Mouse (Mus musculus): ENCODE data around the gene Naip1. TPM values are rescaled to one million over a fixed set of nuclear protein-coding genes. Genes with fewer than 3 reads are reported as not detected.

The Naip1 gene
- 0.04 and 0.17 TPM in 2 replicates for polyA plus RNA-seq (2015; fragmentation: Nextera tagmentation; extraction: Ambion mirVana)

GRCm38 (mm10) chr13:100452415-100453127 is at the start of gene Naip1:
Gene Naip1 (minus strand): TSS chr13:100452869.

GRCm38 (mm10) chr13:100492061-100492787 is 39.6 kb upstream of the Naip1 start, which contains the start of gene Gtf2h2:
Gene Gtf2h2 (minus strand): TSS chr13:100492579.

Other genes starting within 250 kb of the Naip1 start
- 0.40 and 1.1 TPM in 2 replicates for gene Naip5, start 206.5 kb downstream of the Naip1 start, polyA plus RNA-seq (2015; fragmentation: Nextera tagmentation; extraction: Ambion mirVana)
- gene Naip6, start 135.2 kb downstream of the Naip1 start, polyA plus RNA-seq (2015; fragmentation: Nextera tagmentation; extraction: Ambion mirVana): 0.54 and 0.74 TPM in 2 replicates
- gene Gtf2h2, start 39.7 kb upstream of the Naip1 start, polyA plus RNA-seq (2015; fragmentation: Nextera tagmentation; extraction: Ambion mirVana): 26.8 and 27.1 TPM in 2 replicates
- gene Ocln, start 99.8 kb upstream of the Naip1 start, polyA plus RNA-seq (2015; fragmentation: Nextera tagmentation; extraction: Ambion mirVana): 11.2 and 11.7 TPM in 2 replicates
- 6.4 and 6.5 TPM in 2 replicates for gene Marveld2, start 164.1 kb upstream of the Naip1 start, polyA plus RNA-seq (2015; fragmentation: Nextera tagmentation; extraction: Ambion mirVana)
- gene Ak6, start 198.1 kb upstream of the Naip1 start, polyA plus RNA-seq (2015; fragmentation: Nextera tagmentation; extraction: Ambion mirVana): 189 and 199 TPM in 2 replicates
- 12.3 and 14.2 TPM in 2 replicates for gene Rad17, start 198.2 kb upstream of the Naip1 start, polyA plus RNA-seq (2015; fragmentation: Nextera tagmentation; extraction: Ambion mirVana)
- 9.6 and 16.5 TPM in 2 replicates for gene Taf9, start 198.7 kb upstream of the Naip1 start, polyA plus RNA-seq (2015; fragmentation: Nextera tagmentation; extraction: Ambion mirVana)
- gene Ccdc125, start 216.8 kb upstream of the Naip1 start, polyA plus RNA-seq (2015; fragmentation: Nextera tagmentation; extraction: Ambion mirVana): 4.5 and 5.7 TPM in 2 replicates

Data from urinary bladder, postnatal 0 days (tissue).